Mouse (Mus musculus): ENCODE data around the gene Srp14.

The Srp14 gene

GRCm38 (mm10) chr2:118445696-118446674, 33.5 kb downstream of the Srp14 start:
- CTCF ChIA-PET = no interaction called here

GRCm38 (mm10) chr2:118442723-118443122, 36.8 kb downstream of the Srp14 start:
- CTCF ChIA-PET = no interaction called here

- CTCF ChIA-PET = no interaction called here
Measured at GRCm38 (mm10) chr2:118442172-118442571, 37.3 kb downstream of the Srp14 start.

GRCm38 (mm10) chr2:118431589-118431988, 47.9 kb downstream of the Srp14 start:
- CTCF ChIA-PET = no interaction called here

GRCm38 (mm10) chr2:118430630-118431029, 48.9 kb downstream of the Srp14 start:
- CTCF ChIA-PET = interaction anchor here (0.9 kb wide), 1 partner anchor 329 kb away, joined by 3 read pairs; no protein-coding TSS in a partner anchor

GRCm38 (mm10) chr2:118429297-118429696, 50.2 kb downstream of the Srp14 start:
- CTCF ChIA-PET = no interaction called here

- CTCF ChIA-PET = no interaction called here
Measured at GRCm38 (mm10) chr2:118428296-118428695, 51.2 kb downstream of the Srp14 start.
